ENCODE assay signal across 17 mouse cellular contexts in genomic region chr5:102090686-102091085, GRCm38 (mm10).
"Had no signal": no experiment of that assay in that cellular context is flagged by ENCODE, and none has a peak within 500 bp of the region (broad histone marks: within the 10 kb centered on the region; RNA-seq: fewer than 3 reads in every experiment).

No protein-coding gene starts in this region.

- H3K27ac ChIP-seq: lung, embryonic 15.5 days; macrophage; midbrain, embryonic 12.5 days; midbrain, embryonic 15.5 days; neural tube, embryonic 12.5 days; stomach, embryonic 15.5 days; stomach, postnatal 0 days had no signal

- H3K4me3 ChIP-seq: lung, embryonic 15.5 days; megakaryocyte, embryonic 14.5 days; midbrain, embryonic 12.5 days; midbrain, embryonic 15.5 days; neural tube, embryonic 12.5 days; stomach, embryonic 15.5 days had no signal

- H3K27me3 ChIP-seq: lung, embryonic 15.5 days; midbrain, embryonic 12.5 days; midbrain, embryonic 15.5 days; neural tube, embryonic 12.5 days; stomach, embryonic 15.5 days had no signal

- ATAC-seq: liver, postnatal 0 days; lung, postnatal 0 days; midbrain, embryonic 15.5 days had no signal

- H3K9me3 ChIP-seq: lung, embryonic 15.5 days; midbrain, embryonic 12.5 days; midbrain, embryonic 15.5 days; neural tube, embryonic 12.5 days; stomach, embryonic 15.5 days had no signal

- H3K9ac ChIP-seq: liver, postnatal 0 days; lung, embryonic 15.5 days; midbrain, embryonic 12.5 days; midbrain, embryonic 15.5 days; neural tube, embryonic 12.5 days; stomach, embryonic 15.5 days had no signal

- H3K4me2 ChIP-seq: lung, embryonic 15.5 days; midbrain, embryonic 12.5 days; midbrain, embryonic 15.5 days; neural tube, embryonic 12.5 days; stomach, embryonic 15.5 days had no signal

- H3K36me3 ChIP-seq: lung, embryonic 15.5 days; midbrain, embryonic 12.5 days; midbrain, embryonic 15.5 days; neural tube, embryonic 12.5 days; stomach, embryonic 15.5 days had no signal

- DNase-seq: liver, postnatal 0 days; lung, adult 2 months; lung, postnatal 14 days; lung, postnatal 36 days; right cerebral cortex, postnatal 14 days; thymus, adult 2 months; thymus, postnatal 25 days; thymus, postnatal 4 days had no signal

- H3K4me1 ChIP-seq: lung, embryonic 15.5 days; megakaryocyte, embryonic 14.5 days; midbrain, embryonic 12.5 days; midbrain, embryonic 15.5 days; neural tube, embryonic 12.5 days had no signal
